Mouse (Mus musculus): ENCODE measurements around the gene Ube2k. TPM values are rescaled to one million over a fixed set of nuclear protein-coding genes. Genes with fewer than 3 reads are reported as not detected.

Gene Ube2k
- polyA plus RNA-seq, 1 experiment from 2014 or later = 159 TPM

DNA sequence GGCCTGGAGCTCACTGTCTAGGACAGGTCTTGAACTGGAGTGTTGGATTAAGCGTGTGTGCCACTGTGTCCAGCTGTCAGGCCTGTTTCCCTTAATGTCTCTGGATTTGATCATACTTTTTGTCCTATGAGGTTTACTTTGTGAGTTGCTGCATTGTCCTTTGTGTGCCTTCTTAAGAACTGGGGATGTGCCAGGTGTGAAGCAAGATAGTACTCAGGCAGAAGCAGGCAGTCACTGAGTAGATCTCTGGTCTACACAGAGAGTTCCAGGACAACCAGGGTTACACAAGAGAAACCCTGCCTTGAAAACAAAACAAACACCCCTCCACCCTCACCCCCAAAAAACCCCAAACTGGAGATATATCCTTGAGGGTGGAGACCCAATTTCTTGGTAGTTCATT is 12.6 kb downstream of the Ube2k start:
- Histone ChIP-seq H3K4me3 (replicated peaks; ENCODE audit: low read length) (no peak overlapping the region), H3K27me3 (ENCODE audit: control insufficient read depth, insufficient read depth, low read length) (no peaks in the 10 kb centered on the region), H3K27ac (no peak overlapping the region), H3K36me3 (replicated peaks; ENCODE audit: control insufficient read depth, insufficient read depth) (0 out of 2 replicates have a peak, but pooled peaks cover 5% of the 10 kb centered on the region), H3K9me3 (ENCODE audit: control insufficient read depth, low read length) (no peaks in the 10 kb centered on the region), H3K9ac (no peak overlapping the region), H3K4me1 (replicated peaks; ENCODE audit: control insufficient read depth, insufficient read depth, low read length) (no peaks in the 10 kb centered on the region), H3K4me2 (replicated peaks) (no peak overlapping the region)
- WGBS = 93% methylated on average over 1 of the region's 1 CpGs
- DNase-seq (ENCODE audit: low spot score) = no peak
- ATAC-seq (ENCODE audit: low FRiP score) = no peak

DNA sequence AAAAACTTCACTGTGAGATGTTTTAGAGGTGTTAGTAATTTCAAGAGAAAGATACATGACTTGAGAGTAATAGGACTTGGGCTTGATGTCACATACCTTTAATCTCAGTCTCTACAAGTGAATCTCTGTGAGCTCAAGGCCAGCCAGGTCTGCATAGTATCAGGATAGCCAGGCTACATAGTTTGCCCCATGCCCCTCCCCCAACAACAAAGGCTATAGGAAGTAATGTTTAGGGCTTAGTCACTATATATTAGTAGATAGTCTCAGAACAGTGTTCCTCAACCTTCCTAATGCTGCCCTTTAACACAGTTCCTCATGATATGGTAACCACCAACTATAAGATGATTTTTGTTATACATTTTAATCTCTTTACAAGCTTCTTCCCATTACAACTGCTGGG is 20.1 kb downstream of the Ube2k start:
- H3K27ac ChIP-seq = no peak overlapping the region
- H3K27me3 ChIP-seq (ENCODE audit: control insufficient read depth, insufficient read depth, low read length) = no peaks in the 10 kb centered on the region
- no peaks in the 10 kb centered on the region for H3K9me3 ChIP-seq (ENCODE audit: control insufficient read depth, low read length)
- 0 out of 2 replicates have a peak, but pooled peaks cover 5% of the 10 kb centered on the region for H3K36me3 ChIP-seq (replicated peaks; ENCODE audit: control insufficient read depth, insufficient read depth)
- H3K9ac ChIP-seq = no peak overlapping the region
- H3K4me1 ChIP-seq (replicated peaks; ENCODE audit: control insufficient read depth, insufficient read depth, low read length) = no peaks in the 10 kb centered on the region
- H3K4me2 ChIP-seq (replicated peaks) = no peak overlapping the region
- H3K4me3 ChIP-seq (replicated peaks; ENCODE audit: low read length) = no peak overlapping the region
- DNase-seq (ENCODE audit: low spot score) (no peak), ATAC-seq (ENCODE audit: low FRiP score) (no peak)

DNA sequence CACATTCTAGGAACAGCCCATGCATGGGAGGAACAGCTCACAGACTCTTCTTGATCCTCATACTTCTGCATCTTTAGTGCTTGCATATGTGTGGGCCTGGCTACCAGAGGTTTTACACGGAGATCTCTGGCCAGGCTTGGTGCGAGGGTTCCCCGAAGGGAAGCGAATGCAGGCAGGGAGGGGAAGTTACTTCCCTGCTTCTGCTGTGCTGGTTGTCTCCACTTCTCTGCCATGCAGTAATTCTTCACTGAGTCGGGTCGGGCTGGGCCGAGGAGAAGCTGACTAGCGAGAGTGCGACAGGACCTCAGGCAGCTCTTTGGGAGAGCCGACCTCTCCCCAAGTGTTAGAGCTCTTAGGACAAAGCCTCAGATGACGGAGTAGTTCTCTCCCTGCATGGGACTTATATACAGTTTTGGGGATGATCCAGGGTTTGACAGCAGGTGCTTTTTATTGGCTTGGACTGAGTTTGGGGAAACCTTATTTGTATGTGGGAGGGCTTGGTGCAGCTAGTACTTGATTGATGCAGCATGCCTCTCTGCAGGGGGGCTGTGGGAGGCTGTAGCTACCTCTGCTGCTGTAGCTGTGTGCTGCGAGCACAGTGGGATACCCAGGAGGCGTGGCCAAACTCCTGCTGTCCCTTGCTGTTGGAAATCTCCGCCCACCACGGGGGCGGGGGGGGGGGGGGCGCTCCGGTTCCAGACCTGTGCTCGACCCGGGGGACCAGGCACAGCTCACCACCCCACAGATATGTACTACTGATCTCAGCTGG is 24.3 kb downstream of the Ube2k start:
- ATAC-seq (ENCODE audit: low FRiP score) (peak; percentile 53), DNase-seq (ENCODE audit: low spot score) (no peak)
- 16% methylated on average over 19 of the region's 20 CpGs for WGBS
- Histone ChIP-seq H3K9me3 (ENCODE audit: control insufficient read depth, low read length) (no peaks in the 10 kb centered on the region), H3K36me3 (replicated peaks; ENCODE audit: control insufficient read depth, insufficient read depth) (no peaks in the 10 kb centered on the region), H3K27ac (no peak overlapping the region), H3K27me3 (ENCODE audit: control insufficient read depth, insufficient read depth, low read length) (no peaks in the 10 kb centered on the region), H3K4me1 (replicated peaks; ENCODE audit: control insufficient read depth, insufficient read depth, low read length) (no peaks in the 10 kb centered on the region), H3K9ac (no peak overlapping the region), H3K4me2 (replicated peaks) (no peak overlapping the region), H3K4me3 (replicated peaks; ENCODE audit: low read length) (no peak overlapping the region)

DNA sequence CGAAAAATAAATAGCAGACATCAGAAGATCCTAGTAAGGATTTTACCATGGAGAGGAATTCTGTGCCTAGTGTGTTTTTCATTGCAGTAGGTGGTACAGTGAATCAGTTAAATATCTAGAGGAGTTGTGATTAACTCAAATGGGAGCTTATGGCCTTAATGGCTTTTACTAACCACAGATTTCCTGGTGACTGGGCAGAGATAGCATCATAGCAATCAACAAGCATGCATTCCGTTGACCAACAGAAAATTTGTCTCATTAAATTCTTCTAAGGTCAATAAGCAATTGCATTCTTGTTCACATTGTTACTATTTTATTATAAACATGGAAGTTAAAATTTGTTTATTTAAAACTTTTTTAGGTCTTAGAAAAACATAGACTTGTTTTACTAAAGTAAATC is 28.5 kb downstream of the Ube2k start:
- Histone ChIP-seq H3K4me2 (replicated peaks) (no peak overlapping the region), H3K4me3 (replicated peaks; ENCODE audit: low read length) (no peak overlapping the region), H3K36me3 (replicated peaks; ENCODE audit: control insufficient read depth, insufficient read depth) (peaks cover 17% of the 10 kb centered on the region; the same call in 1 of the 2 replicates), H3K27ac (no peak overlapping the region), H3K9ac (no peak overlapping the region), H3K27me3 (ENCODE audit: control insufficient read depth, insufficient read depth, low read length) (no peaks in the 10 kb centered on the region), H3K9me3 (ENCODE audit: control insufficient read depth, low read length) (no peaks in the 10 kb centered on the region), H3K4me1 (replicated peaks; ENCODE audit: control insufficient read depth, insufficient read depth, low read length) (no peaks in the 10 kb centered on the region)
- DNase-seq (ENCODE audit: low spot score) (no peak), ATAC-seq (ENCODE audit: low FRiP score) (no peak)
- 83% methylated on average over 2 of the region's 2 CpGs for WGBS

DNA sequence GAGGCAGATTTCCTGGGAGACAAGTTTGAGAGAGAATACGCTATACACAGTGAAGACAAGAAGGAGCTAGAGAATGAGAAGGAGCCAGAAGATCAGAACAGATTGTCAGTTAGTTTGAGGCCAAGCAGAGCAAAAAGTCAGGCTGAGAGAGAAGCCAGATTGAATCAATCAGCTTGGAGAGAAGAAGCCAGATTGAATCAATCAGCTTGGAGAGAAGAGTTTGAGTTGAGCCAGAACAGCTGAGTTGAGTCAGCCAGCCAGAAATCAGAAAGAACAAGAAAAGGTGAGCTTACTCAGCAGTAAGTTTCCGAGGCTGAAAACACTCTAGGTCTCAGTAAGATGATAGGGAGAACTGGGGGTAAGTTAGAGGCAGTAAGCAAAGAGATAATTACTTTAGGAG is 37.8 kb downstream of the Ube2k start:
- ATAC-seq (ENCODE audit: low FRiP score) = no peak
- DNase-seq (ENCODE audit: low spot score) = no peak
- no peaks in the 10 kb centered on the region for H3K4me1 ChIP-seq (replicated peaks; ENCODE audit: control insufficient read depth, insufficient read depth, low read length)
- no peak overlapping the region for H3K27ac ChIP-seq
- peaks cover 15% of the 10 kb centered on the region for H3K36me3 ChIP-seq (replicated peaks; ENCODE audit: control insufficient read depth, insufficient read depth)
- no peak overlapping the region for H3K4me3 ChIP-seq (replicated peaks; ENCODE audit: low read length)
- no peak overlapping the region for H3K9ac ChIP-seq
- H3K27me3 ChIP-seq (ENCODE audit: control insufficient read depth, insufficient read depth, low read length) = no peaks in the 10 kb centered on the region
- H3K4me2 ChIP-seq (replicated peaks) = no peak overlapping the region
- no peaks in the 10 kb centered on the region for H3K9me3 ChIP-seq (ENCODE audit: control insufficient read depth, low read length)
- 91% methylated on average over 2 of the region's 2 CpGs for WGBS

DNA sequence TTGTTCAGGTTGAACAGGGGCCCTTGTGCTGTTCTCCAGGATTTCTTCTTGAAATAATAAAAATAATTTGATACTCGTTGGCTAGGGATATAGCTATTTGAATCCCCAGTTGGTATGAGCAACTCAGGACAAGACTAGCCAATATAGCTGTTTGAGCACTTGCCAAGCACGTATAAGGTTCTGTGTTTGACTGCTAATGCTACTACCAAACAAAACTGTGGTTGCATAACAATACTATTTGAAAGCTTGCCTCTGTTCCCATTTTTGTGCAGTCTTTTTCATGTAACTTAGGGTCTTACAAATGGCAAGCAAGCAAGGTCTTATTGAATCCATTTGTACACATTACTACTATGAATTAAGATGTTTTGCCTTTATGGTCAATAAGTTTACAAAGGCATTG is 38.9 kb downstream of the Ube2k start:
- ATAC-seq (ENCODE audit: low FRiP score) (no peak), DNase-seq (ENCODE audit: low spot score) (no peak)
- no peaks in the 10 kb centered on the region for H3K4me1 ChIP-seq (replicated peaks; ENCODE audit: control insufficient read depth, insufficient read depth, low read length)
- no peaks in the 10 kb centered on the region for H3K9me3 ChIP-seq (ENCODE audit: control insufficient read depth, low read length)
- no peak overlapping the region for H3K9ac ChIP-seq
- 82% methylated on average over 2 of the region's 2 CpGs for WGBS
- H3K4me3 ChIP-seq (replicated peaks; ENCODE audit: low read length) = no peak overlapping the region
- H3K27ac ChIP-seq = no peak overlapping the region
- H3K4me2 ChIP-seq (replicated peaks) = no peak overlapping the region
- H3K36me3 ChIP-seq (replicated peaks; ENCODE audit: control insufficient read depth, insufficient read depth) = peaks cover 13% of the 10 kb centered on the region
- no peaks in the 10 kb centered on the region for H3K27me3 ChIP-seq (ENCODE audit: control insufficient read depth, insufficient read depth, low read length)

DNA sequence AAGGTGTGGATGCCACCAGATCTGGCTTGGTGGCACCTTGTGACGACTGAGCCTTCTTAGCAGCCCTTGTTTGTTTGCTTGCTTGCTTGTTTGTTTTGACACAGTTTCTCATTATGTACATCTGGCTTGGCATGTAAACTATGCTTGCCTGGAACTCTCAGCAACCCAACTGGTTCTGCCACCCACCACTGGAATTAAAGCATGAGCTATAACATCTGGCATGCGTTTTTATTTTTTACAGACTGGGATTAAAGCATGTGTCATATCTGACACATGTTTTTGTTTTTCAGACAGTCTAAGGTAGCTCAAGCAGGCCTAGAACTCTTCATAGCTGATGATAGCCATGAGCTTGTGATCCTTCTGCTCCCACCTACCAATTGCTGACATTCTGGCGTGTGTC is 41.5 kb downstream of the Ube2k start:
- Histone ChIP-seq H3K36me3 (replicated peaks; ENCODE audit: control insufficient read depth, insufficient read depth) (peaks cover 14% of the 10 kb centered on the region), H3K4me1 (replicated peaks; ENCODE audit: control insufficient read depth, insufficient read depth, low read length) (no peaks in the 10 kb centered on the region), H3K4me2 (replicated peaks) (no peak overlapping the region), H3K27ac (no peak overlapping the region), H3K27me3 (ENCODE audit: control insufficient read depth, insufficient read depth, low read length) (no peaks in the 10 kb centered on the region), H3K9me3 (ENCODE audit: control insufficient read depth, low read length) (no peaks in the 10 kb centered on the region), H3K4me3 (replicated peaks; ENCODE audit: low read length) (no peak overlapping the region), H3K9ac (no peak overlapping the region)
- 84% methylated on average over 3 of the region's 3 CpGs for WGBS
- DNase-seq (ENCODE audit: low spot score) (no peak), ATAC-seq (ENCODE audit: low FRiP score) (no peak)

DNA sequence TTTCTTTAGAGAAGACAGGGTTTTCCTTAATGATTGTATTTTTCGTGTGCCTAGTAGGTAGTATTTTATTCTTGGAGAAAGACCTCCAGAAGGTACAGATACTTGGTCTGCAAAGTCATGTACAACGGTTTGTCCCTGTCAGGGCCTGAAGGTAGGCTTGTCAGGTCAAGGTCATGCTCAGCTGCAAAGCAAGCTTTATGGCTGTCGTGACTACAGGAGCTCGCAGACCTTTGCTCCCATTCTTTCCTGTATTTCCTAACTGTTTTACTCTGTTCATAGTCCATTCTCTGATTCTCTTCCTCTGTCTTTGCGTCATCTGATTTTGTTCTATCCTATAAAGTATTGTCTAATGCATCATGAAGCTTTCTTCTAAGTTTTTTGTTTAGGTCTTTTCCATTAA is 49.3 kb downstream of the Ube2k start:
- no peak overlapping the region for H3K4me2 ChIP-seq (replicated peaks)
- no peak overlapping the region for H3K4me3 ChIP-seq (replicated peaks; ENCODE audit: low read length)
- H3K9ac ChIP-seq = no peak overlapping the region
- no peaks in the 10 kb centered on the region for H3K27me3 ChIP-seq (ENCODE audit: control insufficient read depth, insufficient read depth, low read length)
- H3K36me3 ChIP-seq (replicated peaks; ENCODE audit: control insufficient read depth, insufficient read depth) = peaks cover 31% of the 10 kb centered on the region
- no peak for DNase-seq (ENCODE audit: low spot score)
- no peaks in the 10 kb centered on the region for H3K4me1 ChIP-seq (replicated peaks; ENCODE audit: control insufficient read depth, insufficient read depth, low read length)
- ATAC-seq (ENCODE audit: low FRiP score) = no peak
- no peaks in the 10 kb centered on the region for H3K9me3 ChIP-seq (ENCODE audit: control insufficient read depth, low read length)
- H3K27ac ChIP-seq = no peak overlapping the region
- 92% methylated on average over 5 of the region's 5 CpGs for WGBS

DNA sequence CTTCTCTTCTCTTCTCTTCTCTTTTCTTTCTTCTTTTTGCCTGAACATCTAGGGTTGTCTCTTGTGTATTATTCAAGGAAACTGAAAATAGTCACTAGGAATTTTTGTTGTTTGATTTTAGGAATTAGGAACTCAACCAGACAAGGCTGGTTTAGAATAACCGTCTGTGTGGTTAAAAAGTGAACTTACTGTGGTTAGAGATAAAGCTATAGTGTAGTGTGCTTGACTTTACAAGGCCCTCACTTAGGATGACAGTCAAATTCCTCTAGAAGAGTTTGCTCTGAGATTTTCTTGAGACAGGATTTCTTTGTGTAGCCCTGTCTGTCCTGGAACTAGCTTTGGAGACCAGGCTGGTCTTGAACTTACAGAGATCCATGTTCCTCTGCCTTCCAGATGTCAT is 53.2 kb downstream of the Ube2k start:
- Histone ChIP-seq H3K27ac (no peak overlapping the region), H3K4me3 (replicated peaks; ENCODE audit: low read length) (no peak overlapping the region), H3K27me3 (ENCODE audit: control insufficient read depth, insufficient read depth, low read length) (no peaks in the 10 kb centered on the region), H3K4me2 (replicated peaks) (no peak overlapping the region), H3K4me1 (replicated peaks; ENCODE audit: control insufficient read depth, insufficient read depth, low read length) (no peaks in the 10 kb centered on the region), H3K36me3 (replicated peaks; ENCODE audit: control insufficient read depth, insufficient read depth) (peaks cover 36% of the 10 kb centered on the region), H3K9me3 (ENCODE audit: control insufficient read depth, low read length) (no peaks in the 10 kb centered on the region), H3K9ac (no peak overlapping the region)
- DNase-seq (ENCODE audit: low spot score) = no peak
- 93% methylated on average over 1 of the region's 1 CpGs for WGBS
- no peak for ATAC-seq (ENCODE audit: low FRiP score)

DNA sequence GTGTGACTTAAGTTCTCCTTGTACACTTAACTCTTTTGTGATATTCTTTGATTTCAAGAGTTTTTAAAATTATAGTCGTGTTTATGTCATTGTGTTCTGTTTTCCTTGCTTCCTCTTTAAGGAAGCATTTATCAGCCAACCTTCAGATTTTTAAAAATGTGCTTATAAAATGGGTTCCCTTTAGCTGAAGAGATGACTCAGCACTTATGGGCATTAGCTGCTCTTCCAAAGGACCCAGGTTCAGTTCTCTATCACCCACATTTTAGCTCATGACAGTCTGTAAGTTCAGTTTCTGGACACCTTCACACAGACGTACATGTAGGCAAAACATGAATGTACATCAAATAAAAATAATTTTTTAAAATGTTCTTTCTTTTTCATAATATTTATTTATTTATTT is 55.4 kb downstream of the Ube2k start:
- Histone ChIP-seq H3K4me2 (replicated peaks) (no peak overlapping the region), H3K4me3 (replicated peaks; ENCODE audit: low read length) (no peak overlapping the region), H3K27me3 (ENCODE audit: control insufficient read depth, insufficient read depth, low read length) (no peaks in the 10 kb centered on the region), H3K4me1 (replicated peaks; ENCODE audit: control insufficient read depth, insufficient read depth, low read length) (no peaks in the 10 kb centered on the region), H3K27ac (no peak overlapping the region), H3K9ac (no peak overlapping the region), H3K9me3 (ENCODE audit: control insufficient read depth, low read length) (no peaks in the 10 kb centered on the region), H3K36me3 (replicated peaks; ENCODE audit: control insufficient read depth, insufficient read depth) (peaks cover 41% of the 10 kb centered on the region)
- 94% methylated on average over 2 of the region's 2 CpGs for WGBS
- no peak for DNase-seq (ENCODE audit: low spot score)
- no peak for ATAC-seq (ENCODE audit: low FRiP score)

All from hindbrain, embryonic 14.5 days (tissue).